Mouse (Mus musculus) olfactory bulb, adult 2 months (tissue): ENCODE measurements around the gene Zer1. TPM values are rescaled to one million over a fixed set of nuclear protein-coding genes. Genes with fewer than 3 reads are reported as not detected.
A peak's percentile ranks its signal among the peaks of the same experiment; 100 is the strongest.
"Not testable (repeated sequence)": the region's sequence is repeated elsewhere in the genome, so short reads cannot be mapped to it uniquely, and the experiment has no call there.

ENCODE experiments used
- H3K27ac ChIP-seq: fragments of 200-500 bp; 2 replicates; pipeline ENCODE4 v1.5.1; 2012; ENCODE audit warnings: low read depth, low read length; ENCODE audit not compliant: insufficient read depth
- H3K4me1 ChIP-seq: fragments of 200-500 bp; 2 replicates; pipeline ENCODE4 v1.6.1; 2012; ENCODE audit warnings: low read length; ENCODE audit not compliant: control insufficient read depth, insufficient read depth
- H3K4me3 ChIP-seq: fragments of 200-500 bp; 2 replicates; pipeline ENCODE4 v1.5.1; 2012; ENCODE audit warnings: mild to moderate bottlenecking, low read depth, low read length, moderate library complexity; ENCODE audit not compliant: insufficient read depth
- CTCF ChIP-seq: fragments of 200-500 bp; IDR thresholded peaks from 2 replicates; pipeline ENCODE4 v1.5.1; 2012; ENCODE audit warnings: low read depth, mild to moderate bottlenecking, low read length, moderate library complexity; ENCODE audit not compliant: insufficient read depth
- POLR2A ChIP-seq: fragments of 200-500 bp; IDR thresholded peaks from 2 replicates; pipeline ENCODE4 v1.6.1; 2012; ENCODE audit warnings: mild to moderate bottlenecking, low read depth, low read length, moderate library complexity; ENCODE audit not compliant: insufficient read depth
- WGBS: fragments of 180-500 bp; shearing (Covaris S2); methylation state at CpG from one replicate; pipeline ENCODE4 v1.1.7; 2018; 5-methylcytosine and 5-hydroxymethylcytosine counted together
- polyA plus RNA-seq: library from polyadenylated mRNA; stranded (reverse); fragments of >200 nt; gene quantifications from 2 replicates; pipeline ENCODE4 v1.2.4, GENCODE M21; 2012; ENCODE audit warnings: low replicate concordance; ENCODE audit not compliant: missing spikeins, insufficient read depth, insufficient read length

The Zer1 gene
- not detected in 2 replicates for polyA plus RNA-seq

- 4% methylated on average over 31 of the region's 31 CpGs for WGBS
- Histone ChIP-seq H3K27ac (peak within 1 kb of the TSS; percentile 98), H3K4me3 (peak within 1 kb of the TSS; percentile 97), H3K4me1 (peaks cover 20% of the 10 kb centered on the region)
- TF ChIP-seq CTCF, result no peak
- peak; percentile 63 for TF ChIP-seq POLR2A
Measured at GRCm38 (mm10) chr2:30124472-30125274, at the start of gene Zer1. Gene Zer1, minus strand, starts transcription at chr2:30124585.

GRCm38 (mm10) chr2:30173541-30174240, 49.3 kb upstream of the Zer1 start:
- no peak overlapping the region for H3K4me3 ChIP-seq
- TF ChIP-seq CTCF (no peak), POLR2A (0 out of 2 replicates have a peak, but pooled peaks have one; percentile 8)
- WGBS, result 95% methylated on average over 20 of the region's 20 CpGs
- H3K27ac ChIP-seq, result no peak overlapping the region
- peaks cover 34% of the 10 kb centered on the region for H3K4me1 ChIP-seq

DNA sequence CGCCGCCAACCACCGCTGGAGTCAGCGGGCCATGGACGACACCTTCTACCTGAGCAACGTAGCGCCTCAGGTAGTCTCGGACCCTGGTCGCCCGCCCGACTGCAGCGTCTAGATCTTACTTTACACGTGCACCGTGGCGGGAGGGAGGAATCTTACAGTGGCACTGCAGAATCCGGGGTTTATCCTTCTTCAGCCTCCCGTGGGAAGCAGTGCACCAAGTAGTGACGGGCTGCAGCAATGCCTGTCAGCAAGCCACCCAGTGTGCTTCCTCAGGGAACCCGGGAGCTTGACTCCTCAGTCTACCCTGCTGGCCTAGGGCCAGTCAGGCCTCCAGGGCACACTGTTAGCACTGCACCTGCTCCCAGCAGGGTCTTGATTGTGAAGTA, 47.6 kb upstream of the Zer1 start:
- Histone ChIP-seq H3K4me3 (peak overlapping the region; percentile 63), H3K27ac (peak overlapping the region; percentile 93), H3K4me1 (peaks cover 25% of the 10 kb centered on the region)
- under 1% methylated on average over 19 of the region's 19 CpGs for WGBS
- no peak for TF ChIP-seq CTCF
- no peak for TF ChIP-seq POLR2A

GRCm38 (mm10) chr2:30171371-30171996, 47.1 kb upstream of the Zer1 start, which contains the start of gene Endog:
Gene Endog, plus strand, starts transcription at chr2:30171493.
- WGBS, result under 1% methylated on average over 75 of the region's 75 CpGs
- Histone ChIP-seq H3K4me3 (peak within 1 kb of the TSS; percentile 63), H3K27ac (peak within 1 kb of the TSS; percentile 93), H3K4me1 (peaks cover 22% of the 10 kb centered on the region)
- TF ChIP-seq POLR2A (peak; percentile 95), CTCF (no peak)

GRCm38 (mm10) chr2:30166677-30167076, 42.3 kb upstream of the Zer1 start:
- 60% methylated on average over 4 of the region's 4 CpGs for WGBS
- TF ChIP-seq POLR2A, result no peak
- no peak for TF ChIP-seq CTCF

GRCm38 (mm10) chr2:30164340-30164932, 40.1 kb upstream of the Zer1 start:
- H3K4me3 ChIP-seq, result no peak overlapping the region
- TF ChIP-seq POLR2A, result no peak
- no peak for TF ChIP-seq CTCF
- no peaks in the 10 kb centered on the region for H3K4me1 ChIP-seq
- no peak overlapping the region for H3K27ac ChIP-seq
- WGBS, result 64% methylated on average over 9 of the region's 9 CpGs

More at GRCm38 (mm10) chr2:30166677-30167076, 42.3 kb upstream of the Zer1 start:
- Histone ChIP-seq H3K4me3 (no peak overlapping the region), H3K4me1 (no peaks in the 10 kb centered on the region), H3K27ac (no peak overlapping the region)

DNA sequence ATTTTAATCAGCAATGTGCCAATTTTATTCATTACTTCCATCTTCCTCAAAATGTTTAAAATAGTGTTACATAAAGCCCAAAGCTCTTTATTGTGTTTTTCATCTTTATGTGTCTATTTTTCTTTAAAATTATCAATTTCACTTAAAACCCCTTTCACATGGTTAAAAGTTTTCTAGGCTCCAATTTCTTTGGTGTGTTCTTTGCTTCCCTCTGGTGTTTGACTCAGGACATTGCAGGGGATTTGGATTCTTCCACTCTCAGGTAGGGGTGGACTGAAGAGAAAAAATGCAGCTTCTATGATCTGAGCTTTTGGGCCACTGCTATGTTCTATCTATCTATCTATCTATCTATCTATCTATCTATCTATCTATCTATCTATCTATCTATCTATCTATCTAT, 37.4 kb upstream of the Zer1 start:
- no peak overlapping the region for H3K27ac ChIP-seq
- H3K4me3 ChIP-seq, result no peak overlapping the region
- H3K4me1 ChIP-seq, result no peaks in the 10 kb centered on the region
- TF ChIP-seq CTCF (no peak), POLR2A (no peak)

GRCm38 (mm10) chr2:30159871-30160270, 35.5 kb upstream of the Zer1 start:
- H3K4me1 ChIP-seq, H3K4me3 ChIP-seq, H3K27ac ChIP-seq: not testable (repeated sequence)
- 85% methylated on average over 8 of the region's 10 CpGs for WGBS
